Mouse (Mus musculus) heart, embryonic 13.5 days (tissue): ENCODE data around the gene Tubd1. TPM values are rescaled to one million over a fixed set of nuclear protein-coding genes. Genes with fewer than 3 reads are reported as not detected.
"Not testable (repeated sequence)": the region's sequence is repeated elsewhere in the genome, so short reads cannot be mapped to it uniquely, and the experiment has no call there.

Source experiments
- ATAC-seq: fragments of 200-750 bp; cut with Nextera tagmentation; 2 replicates; pipeline ENCODE4 v1.8.0; 2017; ENCODE audit warnings: moderate TSS enrichment; ENCODE audit not compliant: insufficient number of reproducible peaks, low FRiP score, low TSS enrichment; ENCODE audit errors: extremely low read depth
- H3K27ac ChIP-seq: fragments of 300-500 bp; sonication (generic); replicated peaks from 2 replicates; pipeline ENCODE4 v1.5.1; 2015; ENCODE audit warnings: moderate library complexity, mild to moderate bottlenecking, inconsistent platforms
- H3K27me3 ChIP-seq: fragments of 300-500 bp; sonication (generic); replicated peaks from 2 replicates; pipeline ENCODE4 v1.6.1; 2015; ENCODE audit warnings: mild to moderate bottlenecking, inconsistent platforms
- H3K36me3 ChIP-seq: fragments of 300-500 bp; sonication (generic); 2 replicates; pipeline ENCODE4 v1.6.1; 2015; ENCODE audit warnings: mild to moderate bottlenecking, inconsistent platforms
- H3K4me1 ChIP-seq: fragments of 300-500 bp; sonication (generic); 2 replicates; pipeline ENCODE4 v1.6.1; 2015; ENCODE audit warnings: inconsistent platforms
- H3K4me2 ChIP-seq: fragments of 300-500 bp; sonication (generic); 2 replicates; pipeline ENCODE4 v1.6.1; 2015; ENCODE audit warnings: inconsistent platforms, mild to moderate bottlenecking, moderate library complexity
- H3K4me3 ChIP-seq: fragments of 300-500 bp; sonication (generic); 2 replicates; pipeline ENCODE4 v1.5.1; 2015; ENCODE audit warnings: moderate library complexity, mild to moderate bottlenecking, inconsistent platforms
- H3K9ac ChIP-seq: fragments of 300-500 bp; sonication (generic); 2 replicates; pipeline ENCODE4 v1.6.1; 2015; ENCODE audit warnings: inconsistent platforms, mild to moderate bottlenecking, moderate library complexity
- H3K9me3 ChIP-seq: fragments of 300-500 bp; sonication (generic); 2 replicates; pipeline ENCODE4 v1.6.1; 2016; ENCODE audit warnings: inconsistent platforms
- WGBS: fragments of 180-500 bp; shearing (Covaris S2); methylation state at CpG from one replicate; pipeline ENCODE4 v1.1.7; 2015; ENCODE audit warnings: mixed read lengths; 5-methylcytosine and 5-hydroxymethylcytosine counted together
- polyA plus RNA-seq: library from polyadenylated mRNA; unstranded; fragments of >200 nt; fragmentation: Nextera tagmentation; extraction: Ambion mirVana; gene quantifications from 2 replicates; pipeline ENCODE4 v1.2.1, GENCODE M21; 2015

The Tubd1 gene
- polyA plus RNA-seq, 1 experiment from 2014 or later: 11.5 TPM

DNA sequence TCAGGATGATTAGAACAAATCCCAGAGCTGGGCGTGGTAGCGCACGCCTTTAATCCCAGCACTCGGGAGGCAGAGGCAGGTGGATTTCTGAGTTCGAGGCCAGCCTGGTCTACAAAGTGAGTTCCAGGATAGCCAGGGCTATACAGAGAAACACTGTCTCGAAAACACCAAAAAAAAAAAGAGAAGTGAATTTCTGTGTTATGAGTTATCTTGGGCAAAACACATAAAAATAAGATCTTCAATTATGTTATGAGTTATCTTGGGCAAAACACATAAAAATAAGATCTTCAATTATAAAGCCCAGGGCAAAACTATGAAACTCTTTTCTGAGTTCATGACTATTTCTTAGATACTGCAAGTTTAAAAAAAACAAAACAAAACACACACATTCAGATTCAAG, 11.5 kb upstream of the Tubd1 start:
- not testable (repeated sequence) for H3K9me3 ChIP-seq, H3K27me3 ChIP-seq, H3K4me3 ChIP-seq, H3K4me2 ChIP-seq, ATAC-seq, H3K9ac ChIP-seq, H3K27ac ChIP-seq, H3K4me1 ChIP-seq
- WGBS: 86% methylated on average over 6 of the region's 6 CpGs
- peaks cover 62% of the 10 kb centered on the region for H3K36me3 ChIP-seq

GRCm38 (mm10) chr11:86534201-86534910, 10.4 kb upstream of the Tubd1 start:
- 89% methylated on average over 5 of the region's 5 CpGs for WGBS
- H3K4me1 ChIP-seq: no peaks in the 10 kb centered on the region
- H3K9me3 ChIP-seq: no peaks in the 10 kb centered on the region
- H3K27me3 ChIP-seq: no peaks in the 10 kb centered on the region
- no peak for ATAC-seq
- H3K4me3 ChIP-seq: no peak overlapping the region
- no peak overlapping the region for H3K9ac ChIP-seq
- peaks cover 54% of the 10 kb centered on the region for H3K36me3 ChIP-seq
- no peak overlapping the region for H3K27ac ChIP-seq
- H3K4me2 ChIP-seq: no peak overlapping the region

DNA sequence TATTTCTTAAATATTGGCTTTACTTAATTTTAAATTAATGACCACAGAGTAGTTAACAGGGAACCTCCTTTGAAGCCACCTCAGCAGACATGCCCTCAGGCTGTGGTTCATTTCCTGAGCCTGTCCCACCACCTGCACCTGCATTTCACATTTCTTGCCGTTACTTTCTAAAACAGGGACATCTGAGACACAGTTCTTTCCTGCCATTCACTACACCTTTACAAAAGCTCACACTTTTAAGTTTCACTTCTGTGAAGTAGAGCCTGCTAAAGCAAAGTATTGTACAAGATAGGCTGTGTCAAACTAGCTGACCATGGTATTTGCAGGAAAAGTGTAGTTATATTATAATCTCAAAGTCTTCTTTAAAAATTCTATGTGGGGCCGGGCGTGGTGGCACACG, 6.0 kb upstream of the Tubd1 start:
- Histone ChIP-seq H3K9me3 (no peaks in the 10 kb centered on the region), H3K9ac (no peak overlapping the region), H3K4me2 (no peak overlapping the region), H3K4me3 (no peak overlapping the region), H3K27ac (no peak overlapping the region), H3K36me3 (peaks cover 25% of the 10 kb centered on the region), H3K27me3 (no peaks in the 10 kb centered on the region), H3K4me1 (peaks cover 24% of the 10 kb centered on the region)
- 95% methylated on average over 4 of the region's 4 CpGs for WGBS
- ATAC-seq: no peak

DNA sequence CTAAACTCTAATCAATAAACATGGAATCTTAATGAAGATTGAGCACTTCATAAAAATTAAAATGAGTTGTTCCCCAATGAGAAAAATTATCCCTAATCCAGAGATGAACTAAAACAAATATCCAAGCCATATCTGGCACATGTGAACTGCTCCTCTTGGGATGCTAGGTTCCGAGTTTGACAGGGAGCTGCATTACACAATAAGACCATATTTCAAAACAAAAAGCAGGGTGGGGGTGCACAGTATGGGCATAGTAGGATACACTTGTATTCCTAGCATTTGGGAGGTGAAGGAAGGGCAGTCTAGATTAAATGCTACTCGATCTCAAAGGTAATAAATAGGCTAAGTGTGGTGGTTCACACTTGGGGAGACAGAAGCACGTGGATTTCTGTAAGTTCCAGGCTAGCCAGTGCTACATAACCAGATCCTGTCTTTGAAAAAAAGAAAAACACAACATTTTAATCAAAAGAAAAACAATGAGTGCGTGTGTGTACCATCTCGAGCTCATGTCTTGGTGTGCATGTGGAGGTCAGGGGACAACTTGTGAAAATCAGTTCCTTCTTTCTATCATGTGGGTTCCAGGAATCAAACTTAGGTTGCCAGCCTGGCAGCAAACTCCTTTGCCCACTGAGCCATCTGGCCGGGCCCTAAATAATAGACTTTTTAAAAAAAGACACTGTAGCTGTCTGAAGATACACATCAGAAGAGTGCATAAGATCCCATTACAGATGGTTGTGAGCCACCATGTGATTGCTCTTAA, 4.9 kb upstream of the Tubd1 start:
- Histone ChIP-seq H3K36me3 (peaks cover 13% of the 10 kb centered on the region), H3K4me2 (no peak overlapping the region), H3K4me1 (peaks cover 24% of the 10 kb centered on the region), H3K9me3 (no peaks in the 10 kb centered on the region), H3K27me3 (no peaks in the 10 kb centered on the region), H3K27ac (no peak overlapping the region), H3K9ac (no peak overlapping the region), H3K4me3 (no peak overlapping the region)
- no peak for ATAC-seq
- WGBS: 72% methylated on average over 6 of the region's 6 CpGs

GRCm38 (mm10) chr11:86540476-86540845, 4.3 kb upstream of the Tubd1 start:
- no peak overlapping the region for H3K27ac ChIP-seq
- H3K36me3 ChIP-seq: peaks cover 13% of the 10 kb centered on the region; the same call in 1 of the 2 replicates
- H3K4me1 ChIP-seq: peaks cover 26% of the 10 kb centered on the region
- no peak overlapping the region for H3K4me3 ChIP-seq
- no peaks in the 10 kb centered on the region for H3K9me3 ChIP-seq
- H3K9ac ChIP-seq: no peak overlapping the region
- H3K4me2 ChIP-seq: no peak overlapping the region
- no peak for ATAC-seq
- H3K27me3 ChIP-seq: no peaks in the 10 kb centered on the region
- 86% methylated on average over 2 of the region's 2 CpGs for WGBS

GRCm38 (mm10) chr11:86542851-86543250, 1.9 kb upstream of the Tubd1 start:
- H3K9me3 ChIP-seq: no peaks in the 10 kb centered on the region
- no peak for ATAC-seq
- 78% methylated on average over 1 of the region's 1 CpGs for WGBS
- H3K36me3 ChIP-seq: peaks cover 11% of the 10 kb centered on the region; the same call in 1 of the 2 replicates
- 0 out of 2 replicates have a peak overlapping the region, but pooled peaks have one; percentile 91 for H3K27ac ChIP-seq
- H3K4me1 ChIP-seq: peaks cover 35% of the 10 kb centered on the region
- H3K27me3 ChIP-seq: no peaks in the 10 kb centered on the region
- peak overlapping the region; percentile 97 for H3K4me3 ChIP-seq
- H3K4me2 ChIP-seq: peak overlapping the region; percentile 85
- peak overlapping the region; percentile 99 for H3K9ac ChIP-seq

DNA sequence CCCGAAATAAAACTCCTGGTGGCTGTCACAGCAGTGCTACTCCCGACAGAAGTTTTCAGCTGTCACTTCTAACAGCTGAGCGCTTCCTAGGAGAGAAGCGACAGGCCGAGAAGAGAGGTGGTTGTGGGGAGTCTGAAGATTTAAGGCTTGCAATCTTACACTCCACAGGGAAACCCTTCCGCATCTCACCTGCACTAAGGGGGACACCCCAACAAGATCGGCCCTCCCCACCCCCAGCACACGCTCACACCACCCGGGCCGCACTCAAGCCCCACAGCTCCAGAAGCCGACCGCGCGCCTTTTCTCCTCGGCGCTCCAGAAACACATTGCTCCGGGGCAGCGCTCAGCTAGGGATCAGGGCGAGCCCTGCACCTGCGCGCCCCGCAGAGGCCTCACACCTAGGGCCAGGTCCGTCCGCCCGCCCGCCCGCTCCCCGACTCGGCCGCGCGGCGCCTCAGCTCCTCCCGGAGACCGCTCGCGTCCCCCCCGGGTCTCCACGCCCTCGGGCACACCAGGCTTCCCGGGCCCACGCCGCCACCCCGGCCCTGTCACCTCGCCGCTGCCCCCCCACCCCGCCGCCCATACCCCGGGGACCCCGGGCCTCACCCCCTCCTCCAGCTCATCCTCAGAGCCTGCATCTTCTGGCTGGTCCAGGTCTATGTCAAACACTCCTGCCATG, 692 bp upstream of the Tubd1 start:
- peaks cover 10% of the 10 kb centered on the region for H3K36me3 ChIP-seq
- peaks cover 35% of the 10 kb centered on the region for H3K4me1 ChIP-seq
- WGBS: 1% methylated on average over 46 of the region's 50 CpGs
- ATAC-seq: peak; percentile 47
- H3K27ac ChIP-seq: peak overlapping the region; percentile 91
- H3K4me2 ChIP-seq: peak overlapping the region; percentile 85
- peak overlapping the region; percentile 97 for H3K4me3 ChIP-seq
- H3K9me3 ChIP-seq: no peaks in the 10 kb centered on the region
- no peaks in the 10 kb centered on the region for H3K27me3 ChIP-seq
- peak overlapping the region; percentile 99 for H3K9ac ChIP-seq

GRCm38 (mm10) chr11:86545556-86545955, 765 bp downstream of the Tubd1 start:
- no peaks in the 10 kb centered on the region for H3K27me3 ChIP-seq
- no peaks in the 10 kb centered on the region for H3K9me3 ChIP-seq
- WGBS: 71% methylated on average over 8 of the region's 8 CpGs
- peak overlapping the region; percentile 97 for H3K4me3 ChIP-seq
- H3K4me2 ChIP-seq: peak overlapping the region; percentile 79
- ATAC-seq: no peak
- peak overlapping the region; percentile 91 for H3K27ac ChIP-seq
- H3K36me3 ChIP-seq: peaks cover 25% of the 10 kb centered on the region
- H3K9ac ChIP-seq: peak overlapping the region; percentile 84
- peaks cover 35% of the 10 kb centered on the region for H3K4me1 ChIP-seq

DNA sequence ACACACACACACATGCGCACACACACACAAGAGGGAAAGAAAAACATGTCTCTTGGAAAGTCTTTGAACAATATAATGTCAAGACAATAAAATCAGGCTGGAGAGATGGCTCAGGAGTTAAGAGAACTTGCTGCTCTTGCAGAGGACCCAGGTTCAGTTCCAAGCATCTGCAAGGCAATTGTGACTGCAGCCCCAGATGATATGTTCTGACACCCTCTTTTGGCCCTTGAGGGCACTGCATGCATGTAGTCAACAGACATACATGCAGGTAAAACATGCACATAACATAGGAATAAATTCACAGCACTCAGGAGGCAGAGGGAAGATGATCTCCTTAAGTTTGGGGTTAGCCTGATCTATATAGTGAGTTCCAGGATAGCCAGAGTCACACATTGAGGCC, 2.6 kb downstream of the Tubd1 start:
- Histone ChIP-seq H3K4me2 (no peak overlapping the region), H3K4me3 (no peak overlapping the region), H3K36me3 (peaks cover 31% of the 10 kb centered on the region), H3K4me1 (peaks cover 25% of the 10 kb centered on the region), H3K27ac (no peak overlapping the region), H3K9ac (no peak overlapping the region), H3K27me3 (no peaks in the 10 kb centered on the region), H3K9me3 (no peaks in the 10 kb centered on the region)
- 96% methylated on average over 1 of the region's 1 CpGs for WGBS
- no peak for ATAC-seq

- no peak overlapping the region for H3K9ac ChIP-seq
- H3K9me3 ChIP-seq: no peaks in the 10 kb centered on the region
- peaks cover 85% of the 10 kb centered on the region for H3K36me3 ChIP-seq
- 84% methylated on average over 6 of the region's 6 CpGs for WGBS
- no peak overlapping the region for H3K27ac ChIP-seq
- no peak overlapping the region for H3K4me2 ChIP-seq
- H3K27me3 ChIP-seq: no peaks in the 10 kb centered on the region
- no peak for ATAC-seq
- no peak overlapping the region for H3K4me3 ChIP-seq
- H3K4me1 ChIP-seq: no peaks in the 10 kb centered on the region
These were observed 8.7 kb downstream of the Tubd1 start for GRCm38 (mm10) chr11:86553525-86553924.

DNA sequence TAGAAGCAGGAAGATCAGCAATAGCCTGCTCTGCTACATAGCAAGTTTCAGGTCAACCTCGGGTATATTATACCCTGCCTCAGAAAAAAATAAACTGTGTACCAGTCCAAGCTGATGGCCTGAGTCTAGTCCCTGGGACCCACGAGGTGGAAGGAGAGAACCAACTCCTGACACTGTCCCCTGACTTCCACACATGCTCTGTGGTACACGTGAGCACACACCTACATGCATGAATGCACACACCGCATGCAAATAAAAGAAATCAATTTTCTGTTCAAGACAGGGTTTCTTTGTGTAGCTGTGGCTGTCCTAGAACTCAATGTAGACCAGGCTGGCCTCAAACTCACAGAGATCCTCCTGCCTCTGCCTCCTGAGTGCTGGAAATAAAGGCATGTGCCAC, 13.5 kb downstream of the Tubd1 start:
- H3K4me1 ChIP-seq: no peaks in the 10 kb centered on the region
- H3K27me3 ChIP-seq: no peaks in the 10 kb centered on the region
- no peak overlapping the region for H3K27ac ChIP-seq
- WGBS: 84% methylated on average over 4 of the region's 4 CpGs
- no peak overlapping the region for H3K4me3 ChIP-seq
- H3K9me3 ChIP-seq: no peaks in the 10 kb centered on the region
- H3K9ac ChIP-seq: no peak overlapping the region
- H3K4me2 ChIP-seq: no peak overlapping the region
- ATAC-seq: no peak
- H3K36me3 ChIP-seq: peaks cover 84% of the 10 kb centered on the region
